In genomic region chr19:57150275-57150674, GRCm38 (mm10) we compare ENCODE assay signal across 9 mouse cellular contexts.
A peak's percentile ranks its signal among the peaks of the same experiment; 100 is the strongest.
DNase-seq lines count a peak whose midpoint lies in the region; TF ChIP-seq lines count a peak whose summit lies in the region.
"Had no signal": no experiment of that assay in that cellular context is flagged by ENCODE, and none has a peak within 500 bp of the region (broad histone marks: within the 10 kb centered on the region; RNA-seq: fewer than 3 reads in every experiment).

No protein-coding gene starts in this region.

- H3K27ac ChIP-seq in kidney, adult 2 months (ENCODE audit: insufficient read depth, low read depth, low read length) = no peak overlapping the region
- H3K27ac ChIP-seq in cortical plate, adult 2 months (ENCODE audit: insufficient read depth, low read length) = no peak overlapping the region
- H3K27ac ChIP-seq: lung, embryonic 15.5 days had no signal

- H3K36me3 ChIP-seq in kidney, adult 2 months (ENCODE audit: control insufficient read depth, insufficient read depth, low read length) = no peaks in the 10 kb centered on the region; the same call in 1 of the 2 replicates

- WGBS in kidney, adult 2 months = 30% methylated on average over 1 of the region's 1 CpGs
- WGBS in lung, adult 2 months = 31% methylated on average over 1 of the region's 1 CpGs

- peak; percentile 85 for TF ChIP-seq CTCF in kidney, adult 2 months (conservative IDR thresholded peaks at IDR 0.05; ENCODE audit: insufficient read depth, insufficient read length, low read depth, low read length)
- TF ChIP-seq CTCF in cortical plate, adult 2 months (IDR thresholded peaks at IDR 0.05; ENCODE audit: extremely low read depth, insufficient read depth, low read length) = peak; percentile 88
- TF ChIP-seq CTCF in lung, adult 2 months (IDR thresholded peaks at IDR 0.05; ENCODE audit: insufficient read depth, low read length) = peak; percentile 85

- TF ChIP-seq POLR2A in kidney, adult 2 months (IDR thresholded peaks at IDR 0.05; ENCODE audit: low read depth, low read length) = no peak
- TF ChIP-seq POLR2A in cortical plate, adult 2 months (IDR thresholded peaks at IDR 0.05; ENCODE audit: extremely low read depth, insufficient read depth, low read length) = no peak
- TF ChIP-seq POLR2A in lung, adult 2 months (IDR thresholded peaks at IDR 0.05; ENCODE audit: borderline replicate concordance, extremely low read depth, low read depth, low read length) = no peak

- H3K4me3 ChIP-seq in kidney, adult 2 months (ENCODE audit: insufficient read depth, low read depth, low read length) = no peak overlapping the region
- no peak overlapping the region for H3K4me3 ChIP-seq in cortical plate, adult 2 months (ENCODE audit: insufficient read depth, low read length)
- no peak overlapping the region for H3K4me3 ChIP-seq in lung, adult 2 months (replicated peaks; ENCODE audit: extremely low read depth, low read depth, low read length)
- H3K4me3 ChIP-seq: lung, embryonic 15.5 days had no signal

- DNase-seq in kidney, adult 2 months = peak; percentile 61
- DNase-seq in kidney, adult 11 months = no peak
- DNase-seq in CD4-positive, CD25-positive, alpha-beta regulatory T cell, adult 2 months (ENCODE audit: low read depth, low spot score) = peak; percentile 83
- peak; percentile 34 for DNase-seq in Muller cell, postnatal 12 days (ENCODE audit: inconsistent ontology term)
- DNase-seq in lung, adult 2 months = peak; percentile 62
- peak; percentile 49 for DNase-seq in thymus, postnatal 4 days
- no peak for DNase-seq in ovary, postnatal 10 days (ENCODE audit: low spot score)

- H3K4me1 ChIP-seq in kidney, adult 2 months (ENCODE audit: control insufficient read depth, insufficient read depth, low read length) = peaks cover 3% of the 10 kb centered on the region; the same call in 1 of the 2 replicates
- peaks cover 22% of the 10 kb centered on the region for H3K4me1 ChIP-seq in cortical plate, adult 2 months (ENCODE audit: control insufficient read depth, insufficient read depth, low read length)
- no peaks in the 10 kb centered on the region for H3K4me1 ChIP-seq in lung, adult 2 months (ENCODE audit: control insufficient read depth, insufficient read depth, low read length)

- no peaks in the 10 kb centered on the region for H3K27me3 ChIP-seq in kidney, adult 2 months (replicated peaks; ENCODE audit: control insufficient read depth, insufficient read depth, low read length)
- H3K27me3 ChIP-seq: lung, embryonic 15.5 days had no signal

Comparison
In these comparisons a context has a peak if more than half of its experiments do, and no peak if none do; other contexts are left out.
1. DNase-seq: peak in kidney, adult 2 months (single experiment), CD4-positive, CD25-positive, alpha-beta regulatory T cell, adult 2 months (single experiment), Muller cell, postnatal 12 days (single experiment), lung, adult 2 months (single experiment) and thymus, postnatal 4 days (single experiment); none in kidney, adult 11 months (single experiment) and ovary, postnatal 10 days (single experiment).
2. Peak in every context shown above with its lines, with median percentiles within 50 percentile points of each other: CTCF ChIP-seq.